Mouse (Mus musculus) kidney, postnatal 0 days (tissue): ENCODE results near the gene Adamtsl5. TPM values are rescaled to one million over a fixed set of nuclear protein-coding genes. Genes with fewer than 3 reads are reported as not detected.

Experiments used
- ATAC-seq: fragments of 200-750 bp; cut with Nextera tagmentation; replicated peaks from 2 replicates; pipeline ENCODE4 v1.8.0; 2017; ENCODE audit warnings: low read depth, moderate number of reproducible peaks, moderate TSS enrichment, moderate library complexity; ENCODE audit not compliant: low FRiP score
- DNase-seq: peaks from one replicate; pipeline ENCODE4 v3.0.0-alpha.2; 2016; ENCODE audit warnings: low spot score
- H3K27ac ChIP-seq: fragments of 300-500 bp; sonication (generic); 2 replicates; pipeline ENCODE4 v1.5.1; 2014; ENCODE audit warnings: mild to moderate bottlenecking
- H3K27me3 ChIP-seq: fragments of 300-500 bp; sonication (generic); 2 replicates; pipeline ENCODE4 v1.6.1; 2014; ENCODE audit warnings: low read length, mixed read lengths; ENCODE audit not compliant: insufficient read depth
- H3K36me3 ChIP-seq: fragments of 300-500 bp; sonication (generic); 2 replicates; pipeline ENCODE4 v1.6.1; 2014; ENCODE audit warnings: low read length, mixed read lengths; ENCODE audit not compliant: insufficient read depth
- H3K4me1 ChIP-seq: fragments of 300-500 bp; sonication (generic); replicated peaks from 2 replicates; pipeline ENCODE4 v1.6.1; 2014; ENCODE audit warnings: antibody characterized with exemption, low read length, mixed read lengths; ENCODE audit not compliant: insufficient read depth
- H3K4me2 ChIP-seq: fragments of 300-500 bp; sonication (generic); 2 replicates; pipeline ENCODE4 v1.6.1; 2014; ENCODE audit warnings: mild to moderate bottlenecking, low read length, moderate library complexity, mixed read lengths
- H3K4me3 ChIP-seq: fragments of 300-500 bp; sonication (generic); replicated peaks from 2 replicates; pipeline ENCODE4 v1.5.1; 2014; ENCODE audit warnings: low read depth, low read length
- H3K9ac ChIP-seq: fragments of 300-500 bp; sonication (generic); 2 replicates; pipeline ENCODE4 v1.6.1; 2014; ENCODE audit warnings: low read depth, low read length
- H3K9me3 ChIP-seq: fragments of 300-500 bp; sonication (generic); replicated peaks from 2 replicates; pipeline ENCODE4 v1.6.1; 2016; ENCODE audit warnings: low read length, inconsistent platforms, mixed read lengths
- CTCF ChIP-seq: IDR thresholded peaks from 2 replicates; pipeline ENCODE4 v1.5.1; 2016; ENCODE audit warnings: antibody characterized with exemption, low read depth, mild to moderate bottlenecking, moderate library complexity
- WGBS: fragments of 180-500 bp; shearing (Covaris S2); extraction: QIAGEN DNeasy Blood & Tissue Kit; methylation state at CpG from one replicate; pipeline ENCODE4 v1.1.7; 2014; 5-methylcytosine and 5-hydroxymethylcytosine counted together
- polyA plus RNA-seq: library from polyadenylated mRNA; unstranded; fragments of >200 nt; fragmentation: Nextera tagmentation; extraction: Ambion mirVana; gene quantifications from 2 replicates; pipeline ENCODE4 v1.2.1, GENCODE M21; 2015

Gene Adamtsl5
- polyA plus RNA-seq, 1 experiment from 2014 or later: 3.0 TPM

DNA sequence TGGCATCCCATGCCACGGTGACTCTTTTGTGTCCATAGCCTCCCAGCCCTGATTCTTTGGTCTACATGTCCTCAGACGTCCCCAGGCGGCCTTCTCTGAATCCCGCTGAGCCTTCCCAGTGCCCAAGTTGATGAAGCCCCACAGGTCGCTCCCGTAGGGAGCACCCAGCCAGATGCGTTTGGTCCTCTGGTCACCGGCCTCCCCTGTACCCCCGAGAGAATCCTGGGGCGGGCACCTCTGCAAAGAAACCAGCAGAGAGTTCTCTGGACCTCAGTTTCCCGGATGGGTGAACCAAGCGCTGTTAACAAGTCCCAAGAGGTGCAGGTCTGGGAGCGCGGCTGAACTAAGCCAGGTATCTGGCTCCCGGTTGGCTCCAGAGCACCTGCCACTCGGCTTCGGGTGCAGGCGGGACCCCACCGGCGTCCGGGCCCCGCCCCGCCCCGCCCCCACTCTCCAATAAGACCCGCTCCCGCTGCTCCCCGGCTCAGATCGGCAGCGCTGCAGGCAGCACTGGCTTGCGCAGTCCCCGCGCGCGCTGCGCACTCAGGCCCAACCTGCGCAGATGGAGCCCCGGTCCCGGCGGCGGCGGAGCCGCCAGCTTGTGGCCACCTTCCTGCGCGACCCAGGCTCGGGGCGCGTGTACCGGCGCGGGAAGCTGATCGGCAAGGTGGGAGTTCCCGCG, 7.9 kb upstream of the Adamtsl5 start, which contains the start of gene Plk5:
Gene Plk5, plus strand, starts transcription at position 459 of the 682 bp plus-strand sequence.
- TF ChIP-seq CTCF: no peak
- Histone ChIP-seq H3K4me1 (peaks cover 13% of the 10 kb centered on the region; the same call in 1 of the 2 replicates), H3K9ac (no peak within 1 kb of the TSS; the same call in 1 of the 2 replicates), H3K4me2 (peak within 1 kb of the TSS; percentile 53), H3K27ac (no peak within 1 kb of the TSS), H3K27me3 (peaks cover 32% of the 10 kb centered on the region), H3K9me3 (no peaks in the 10 kb centered on the region), H3K36me3 (no peaks in the 10 kb centered on the region), H3K4me3 (peak within 1 kb of the TSS; percentile 27)
- under 1% methylated on average over 52 of the region's 53 CpGs for WGBS
- ATAC-seq (no peak), DNase-seq (no peak)

DNA sequence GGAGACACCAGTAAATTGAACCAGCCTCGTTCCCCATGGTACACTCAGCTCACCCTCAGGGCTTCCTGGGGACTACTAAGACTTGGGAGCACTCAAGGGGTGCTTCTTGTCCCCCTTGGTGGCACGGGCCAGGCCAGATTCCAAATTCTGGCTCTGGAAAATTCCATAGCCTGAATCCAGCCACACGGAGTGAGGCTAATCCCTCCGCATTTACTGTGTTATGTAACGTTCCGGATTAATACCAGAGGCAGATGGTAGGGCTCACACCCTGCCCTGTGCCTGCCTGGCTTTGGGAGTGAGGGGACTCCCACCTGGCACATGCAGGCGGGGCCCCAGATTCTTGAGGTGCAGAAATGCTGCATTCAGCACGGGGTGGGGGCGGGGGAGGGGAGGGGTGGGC, 7.2 kb upstream of the Adamtsl5 start:
- no peak for ATAC-seq
- DNase-seq: no peak
- Histone ChIP-seq H3K4me3 (no peak overlapping the region), H3K9me3 (no peaks in the 10 kb centered on the region), H3K4me1 (peaks cover 13% of the 10 kb centered on the region; the same call in 1 of the 2 replicates), H3K27ac (no peak overlapping the region), H3K27me3 (peaks cover 32% of the 10 kb centered on the region), H3K36me3 (no peaks in the 10 kb centered on the region), H3K9ac (no peak overlapping the region), H3K4me2 (no peak overlapping the region)
- no peak for TF ChIP-seq CTCF
- WGBS: 12% methylated on average over 8 of the region's 9 CpGs

DNA sequence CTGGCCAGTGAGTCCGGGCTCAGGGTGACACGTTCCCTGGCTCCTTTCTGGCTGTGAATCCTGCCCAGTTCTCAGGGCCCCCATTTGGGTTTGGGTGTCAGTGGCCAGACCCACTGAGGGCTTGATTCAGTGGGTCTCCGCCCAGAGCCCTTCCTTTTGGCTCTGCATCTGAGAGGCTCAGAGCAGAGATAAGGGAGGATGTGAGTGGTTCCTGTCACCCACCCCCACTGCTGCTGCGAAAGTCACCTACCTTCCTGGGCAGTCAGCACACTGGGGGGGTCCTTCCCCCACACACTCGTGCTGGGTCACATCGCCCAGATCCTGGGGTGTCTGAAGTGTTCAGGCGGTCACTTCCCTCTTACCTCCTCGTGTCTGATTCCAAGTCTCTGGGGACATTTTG, 4.5 kb upstream of the Adamtsl5 start:
- H3K9me3 ChIP-seq: no peaks in the 10 kb centered on the region
- H3K4me1 ChIP-seq: peaks cover 17% of the 10 kb centered on the region; the same call in 1 of the 2 replicates
- peaks cover 47% of the 10 kb centered on the region for H3K27me3 ChIP-seq
- no peak for TF ChIP-seq CTCF
- ATAC-seq (no peak), DNase-seq (no peak)
- H3K4me2 ChIP-seq: no peak overlapping the region
- H3K27ac ChIP-seq: no peak overlapping the region
- H3K9ac ChIP-seq: 0 out of 2 replicates have a peak overlapping the region, but pooled peaks have one; percentile 6
- 46% methylated on average over 8 of the region's 8 CpGs for WGBS
- H3K36me3 ChIP-seq: no peaks in the 10 kb centered on the region
- no peak overlapping the region for H3K4me3 ChIP-seq

DNA sequence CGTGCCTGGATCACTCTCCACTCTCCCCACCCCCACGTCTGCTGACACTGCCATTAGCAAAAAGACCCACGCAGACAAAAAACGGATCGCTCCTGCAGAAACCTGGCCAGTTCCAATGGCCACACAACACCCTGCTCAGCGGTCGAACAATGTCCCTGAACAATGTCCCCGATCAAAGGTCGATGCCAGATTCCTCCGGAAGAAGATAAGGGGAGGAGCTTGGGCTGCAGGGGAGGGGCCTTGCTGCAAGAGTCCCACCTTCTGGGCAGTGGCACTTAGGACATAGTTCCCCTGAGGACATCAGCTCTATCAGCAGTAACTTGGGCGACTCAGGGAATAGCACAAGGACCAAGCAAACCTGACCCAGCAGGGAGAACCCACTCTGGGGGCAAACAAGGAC, 3.7 kb upstream of the Adamtsl5 start:
- Histone ChIP-seq H3K36me3 (no peaks in the 10 kb centered on the region), H3K27ac (no peak overlapping the region), H3K4me2 (no peak overlapping the region), H3K27me3 (peaks cover 43% of the 10 kb centered on the region), H3K9me3 (no peaks in the 10 kb centered on the region), H3K9ac (no peak overlapping the region), H3K4me1 (peaks cover 12% of the 10 kb centered on the region; the same call in 1 of the 2 replicates), H3K4me3 (no peak overlapping the region)
- no peak for ATAC-seq
- no peak for TF ChIP-seq CTCF
- WGBS: 26% methylated on average over 11 of the region's 11 CpGs
- DNase-seq: no peak

DNA sequence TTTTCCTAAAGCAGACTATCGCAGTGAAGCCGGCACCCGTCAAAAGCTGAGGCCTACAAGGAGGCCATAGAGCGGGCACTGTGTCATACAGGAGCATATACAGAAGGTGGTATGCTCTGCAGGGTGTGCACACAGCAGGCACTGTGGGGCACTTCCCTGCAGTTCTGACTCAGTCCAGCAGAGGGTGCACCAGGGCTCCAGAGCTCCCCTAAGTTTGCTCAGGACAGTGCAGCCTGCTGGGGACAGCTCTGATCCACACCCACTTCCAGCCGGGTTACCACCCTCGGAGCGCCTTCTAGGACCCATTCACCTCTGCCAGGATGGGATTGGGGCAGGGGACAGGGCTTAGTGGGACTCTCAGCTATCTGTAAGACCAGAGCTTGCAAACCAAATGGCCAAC, 2.1 kb upstream of the Adamtsl5 start:
- TF ChIP-seq CTCF: peak; percentile 94
- Histone ChIP-seq H3K9me3 (no peaks in the 10 kb centered on the region), H3K4me1 (peaks cover 8% of the 10 kb centered on the region; the same call in 1 of the 2 replicates), H3K27ac (no peak overlapping the region), H3K9ac (no peak overlapping the region), H3K4me3 (no peak overlapping the region), H3K4me2 (no peak overlapping the region; the same call in 1 of the 2 replicates), H3K27me3 (peaks cover 27% of the 10 kb centered on the region), H3K36me3 (no peaks in the 10 kb centered on the region)
- DNase-seq (peak; percentile 88), ATAC-seq (peak; percentile 78)
- WGBS: 4% methylated on average over 7 of the region's 7 CpGs

DNA sequence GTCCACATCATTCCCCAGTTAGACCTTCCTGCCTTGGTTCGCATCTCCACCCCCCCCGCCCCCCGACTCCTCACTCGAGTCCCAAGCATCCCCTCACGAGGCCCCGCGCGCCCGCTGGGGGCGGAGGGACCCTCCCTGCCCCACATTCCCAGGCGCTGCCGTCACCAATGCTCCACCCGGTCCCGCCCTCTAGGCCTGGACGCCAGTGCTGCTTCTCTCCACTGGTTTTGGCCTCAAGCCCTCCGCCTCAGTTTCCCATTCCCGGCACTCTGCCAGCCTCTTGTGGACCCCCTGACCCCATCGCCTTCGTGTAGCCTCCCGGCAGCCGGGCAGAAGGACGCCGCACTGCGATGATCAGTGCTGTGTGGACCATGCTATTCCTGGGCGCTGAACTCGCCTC, 769 bp upstream of the Adamtsl5 start:
- 18% methylated on average over 25 of the region's 26 CpGs for WGBS
- Histone ChIP-seq H3K36me3 (no peaks in the 10 kb centered on the region), H3K27me3 (peaks cover 27% of the 10 kb centered on the region), H3K4me1 (peaks cover 12% of the 10 kb centered on the region; the same call in 1 of the 2 replicates), H3K9ac (no peak overlapping the region), H3K4me2 (peak overlapping the region; percentile 53), H3K9me3 (no peaks in the 10 kb centered on the region), H3K4me3 (no peak overlapping the region; the same call in 1 of the 2 replicates), H3K27ac (no peak overlapping the region)
- DNase-seq (no peak), ATAC-seq (no peak)
- no peak for TF ChIP-seq CTCF
